Mouse (Mus musculus) heart, adult 2 months (tissue): ENCODE measurements at regions not wholly inside any gene's neighbourhood (a gene's known extent, or its start where the extent isn't known, plus 50 kb on each side); places are given as distances from the start of the nearest gene placed in this dataset.

Experiments
- CTCF ChIP-seq: fragments of 200-600 bp; IDR thresholded peaks from 2 replicates; pipeline ENCODE4 v1.8.1; 2022; ENCODE audit warnings: antibody characterized with exemption, mild to moderate bottlenecking, moderate library complexity
- EP300 ChIP-seq: fragments of 200-500 bp; IDR thresholded peaks from 2 replicates; pipeline ENCODE4 v1.6.1; 2011; ENCODE audit warnings: low read depth, low read length, control low read depth; ENCODE audit not compliant: insufficient read depth
- POLR2A ChIP-seq: fragments of 200-500 bp; IDR thresholded peaks from 2 replicates; pipeline ENCODE4 v1.6.1; 2011; ENCODE audit warnings: mild to moderate bottlenecking, low read depth, low read length, control low read depth; ENCODE audit not compliant: insufficient read depth

DNA sequence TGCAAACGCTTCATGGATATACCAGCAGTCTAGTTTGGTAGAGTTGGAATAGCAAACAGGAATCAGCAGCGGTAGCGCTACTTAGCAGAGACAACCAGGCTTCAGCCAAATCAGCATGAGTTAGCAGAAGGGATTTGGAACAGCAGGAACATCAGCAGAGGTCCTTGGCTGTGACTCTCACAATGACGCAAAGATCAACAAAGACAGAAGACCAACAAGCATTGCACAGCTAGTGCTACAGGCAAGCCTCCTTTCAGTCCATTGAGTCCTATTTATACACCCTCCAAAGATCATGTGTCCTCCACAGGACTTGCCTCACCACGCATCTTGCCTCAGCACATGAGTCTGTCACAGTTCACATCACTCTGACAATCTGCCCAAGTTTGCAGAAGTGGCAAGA lies 61.6 kb upstream of the Cdyl start:
- TF ChIP-seq POLR2A (no peak), EP300 (no peak), CTCF (no peak)
